Mouse (Mus musculus): ENCODE results near the gene Zbtb25. TPM values are rescaled to one million over a fixed set of nuclear protein-coding genes. Genes with fewer than 3 reads are reported as not detected.

Zbtb25 gene
- polyA plus RNA-seq, 1 experiment = 7.2 TPM

- H3K36me3 ChIP-seq (replicated peaks; ENCODE audit: low read length) = peaks cover 6% of the 10 kb centered on the region
- peaks cover 17% of the 10 kb centered on the region for H3K9me3 ChIP-seq
- TF ChIP-seq GATA1 (IDR thresholded peaks at IDR 0.05; ENCODE audit: borderline replicate concordance, low read length) (no peak), FLI1 (IDR thresholded peaks at IDR 0.05; ENCODE audit: low read length) (no peak)
- H3K4me3 ChIP-seq (replicated peaks) = peak within 1 kb of the TSS; percentile 96
- H3K27me3 ChIP-seq (replicated peaks) = peaks cover 26% of the 10 kb centered on the region
- H3K4me1 ChIP-seq = peaks cover 26% of the 10 kb centered on the region
Measured at GRCm38 (mm10) chr12:76403886-76404537, 34.6 kb upstream of the Zbtb25 start, which contains the start of gene Hspa2. Gene Hspa2, plus strand, starts transcription at chr12:76404176.

- TF ChIP-seq FLI1 (IDR thresholded peaks at IDR 0.05; ENCODE audit: low read length) = no peak
- no peak for TF ChIP-seq GATA1 (IDR thresholded peaks at IDR 0.05; ENCODE audit: borderline replicate concordance, low read length)
- H3K36me3 ChIP-seq (replicated peaks; ENCODE audit: low read length) = peaks cover 9% of the 10 kb centered on the region
- peaks cover 17% of the 10 kb centered on the region for H3K9me3 ChIP-seq
- peaks cover 26% of the 10 kb centered on the region for H3K4me1 ChIP-seq
- H3K27me3 ChIP-seq (replicated peaks) = peaks cover 26% of the 10 kb centered on the region
- H3K4me3 ChIP-seq (replicated peaks) = peak overlapping the region; percentile 96
Measured at GRCm38 (mm10) chr12:76402991-76403885, 33.8 kb upstream of the Zbtb25 start.

- H3K4me3 ChIP-seq (replicated peaks) = no peak overlapping the region
- H3K4me1 ChIP-seq = peaks cover 26% of the 10 kb centered on the region
- H3K36me3 ChIP-seq (replicated peaks; ENCODE audit: low read length) = peaks cover 14% of the 10 kb centered on the region
- peaks cover 22% of the 10 kb centered on the region for H3K27me3 ChIP-seq (replicated peaks)
- TF ChIP-seq FLI1 (IDR thresholded peaks at IDR 0.05; ENCODE audit: low read length) (no peak), GATA1 (IDR thresholded peaks at IDR 0.05; ENCODE audit: borderline replicate concordance, low read length) (no peak)
- H3K9me3 ChIP-seq = peaks cover 17% of the 10 kb centered on the region
Measured at GRCm38 (mm10) chr12:76401674-76402073, 32.3 kb upstream of the Zbtb25 start.

- Histone ChIP-seq H3K4me3 (replicated peaks) (no peak overlapping the region), H3K4me1 (peaks cover 2% of the 10 kb centered on the region), H3K36me3 (replicated peaks; ENCODE audit: low read length) (peaks cover 29% of the 10 kb centered on the region), H3K27me3 (replicated peaks) (no peaks in the 10 kb centered on the region), H3K9me3 (no peaks in the 10 kb centered on the region)
- TF ChIP-seq FLI1 (IDR thresholded peaks at IDR 0.05; ENCODE audit: low read length) (no peak), GATA1 (IDR thresholded peaks at IDR 0.05; ENCODE audit: borderline replicate concordance, low read length) (no peak)
Measured at GRCm38 (mm10) chr12:76397281-76397680, 27.9 kb upstream of the Zbtb25 start.

- Histone ChIP-seq H3K4me3 (replicated peaks) (no peak overlapping the region), H3K9me3 (no peaks in the 10 kb centered on the region), H3K27me3 (replicated peaks) (no peaks in the 10 kb centered on the region), H3K36me3 (replicated peaks; ENCODE audit: low read length) (peaks cover 48% of the 10 kb centered on the region), H3K4me1 (peaks cover 34% of the 10 kb centered on the region)
- TF ChIP-seq GATA1 (IDR thresholded peaks at IDR 0.05; ENCODE audit: borderline replicate concordance, low read length) (no peak), FLI1 (IDR thresholded peaks at IDR 0.05; ENCODE audit: low read length) (no peak)
Measured at GRCm38 (mm10) chr12:76392979-76393378, 23.6 kb upstream of the Zbtb25 start.

- H3K4me3 ChIP-seq (replicated peaks) = no peak overlapping the region
- H3K9me3 ChIP-seq = no peaks in the 10 kb centered on the region
- peaks cover 55% of the 10 kb centered on the region for H3K36me3 ChIP-seq (replicated peaks; ENCODE audit: low read length)
- H3K4me1 ChIP-seq = peaks cover 37% of the 10 kb centered on the region
- TF ChIP-seq FLI1 (IDR thresholded peaks at IDR 0.05; ENCODE audit: low read length) (no peak), GATA1 (IDR thresholded peaks at IDR 0.05; ENCODE audit: borderline replicate concordance, low read length) (no peak)
- H3K27me3 ChIP-seq (replicated peaks) = no peaks in the 10 kb centered on the region
Measured at GRCm38 (mm10) chr12:76391595-76392271, 22.3 kb upstream of the Zbtb25 start.

GRCm38 (mm10) chr12:76388794-76389193, 19.4 kb upstream of the Zbtb25 start:
- no peaks in the 10 kb centered on the region for H3K9me3 ChIP-seq
- peaks cover 73% of the 10 kb centered on the region for H3K36me3 ChIP-seq (replicated peaks; ENCODE audit: low read length)
- TF ChIP-seq FLI1 (IDR thresholded peaks at IDR 0.05; ENCODE audit: low read length) = no peak
- no peak for TF ChIP-seq GATA1 (IDR thresholded peaks at IDR 0.05; ENCODE audit: borderline replicate concordance, low read length)
- peaks cover 55% of the 10 kb centered on the region for H3K4me1 ChIP-seq
- no peaks in the 10 kb centered on the region for H3K27me3 ChIP-seq (replicated peaks)
- peak overlapping the region; percentile 48 for H3K4me3 ChIP-seq (replicated peaks)

GRCm38 (mm10) chr12:76385342-76385741, 15.9 kb upstream of the Zbtb25 start:
- H3K36me3 ChIP-seq (replicated peaks; ENCODE audit: low read length) = peaks cover 76% of the 10 kb centered on the region

GRCm38 (mm10) chr12:76380151-76380550, 10.7 kb upstream of the Zbtb25 start:
- peaks cover 55% of the 10 kb centered on the region for H3K36me3 ChIP-seq (replicated peaks; ENCODE audit: low read length)
- TF ChIP-seq FLI1 (IDR thresholded peaks at IDR 0.05; ENCODE audit: low read length) = no peak
- no peak for TF ChIP-seq GATA1 (IDR thresholded peaks at IDR 0.05; ENCODE audit: borderline replicate concordance, low read length)
- peaks cover 62% of the 10 kb centered on the region for H3K4me1 ChIP-seq
- no peak overlapping the region for H3K4me3 ChIP-seq (replicated peaks)
- no peaks in the 10 kb centered on the region for H3K9me3 ChIP-seq
- H3K27me3 ChIP-seq (replicated peaks) = no peaks in the 10 kb centered on the region

More at GRCm38 (mm10) chr12:76385342-76385741, 15.9 kb upstream of the Zbtb25 start:
- Histone ChIP-seq H3K9me3 (no peaks in the 10 kb centered on the region), H3K4me1 (peaks cover 43% of the 10 kb centered on the region), H3K4me3 (replicated peaks) (no peak overlapping the region), H3K27me3 (replicated peaks) (no peaks in the 10 kb centered on the region)
- no peak for TF ChIP-seq GATA1 (IDR thresholded peaks at IDR 0.05; ENCODE audit: borderline replicate concordance, low read length)
- TF ChIP-seq FLI1 (IDR thresholded peaks at IDR 0.05; ENCODE audit: low read length) = no peak

Measured in megakaryocyte, embryonic 14.5 days (primary cell).